Mouse (Mus musculus) heart, postnatal 0 days (tissue): ENCODE data around the gene Rfx4. TPM values are rescaled to one million over a fixed set of nuclear protein-coding genes. Genes with fewer than 3 reads are reported as not detected.

Experiments
- ATAC-seq: fragments of 200-750 bp; cut with Nextera tagmentation; 2 replicates; pipeline ENCODE4 v1.8.0; 2017; ENCODE audit warnings: low read depth, moderate number of reproducible peaks, moderate library complexity; ENCODE audit not compliant: insufficient read depth
- DNase-seq: peaks from one replicate; pipeline ENCODE4 v3.0.0-alpha.2; 2016; ENCODE audit warnings: low spot score
- H3K27ac ChIP-seq: fragments of 300-500 bp; sonication (generic); 2 replicates; pipeline ENCODE4 v1.5.1; 2014; ENCODE audit warnings: low read depth, mild to moderate bottlenecking
- H3K27me3 ChIP-seq: fragments of 300-500 bp; sonication (generic); 2 replicates; pipeline ENCODE4 v1.6.1; 2014; ENCODE audit warnings: low read length, mixed read lengths; ENCODE audit not compliant: control insufficient read depth, insufficient read depth
- H3K36me3 ChIP-seq: fragments of 300-500 bp; sonication (generic); replicated peaks from 2 replicates; pipeline ENCODE4 v1.6.1; 2014; ENCODE audit warnings: low read length, mixed read lengths; ENCODE audit not compliant: control insufficient read depth, insufficient read depth
- H3K4me1 ChIP-seq: fragments of 300-500 bp; sonication (generic); 2 replicates; pipeline ENCODE4 v1.6.1; 2014; ENCODE audit warnings: antibody characterized with exemption; ENCODE audit not compliant: control insufficient read depth, insufficient read depth
- H3K4me2 ChIP-seq: fragments of 300-500 bp; sonication (generic); 2 replicates; pipeline ENCODE4 v1.6.1; 2014; ENCODE audit warnings: low read depth, mild to moderate bottlenecking, low read length, moderate library complexity
- H3K4me3 ChIP-seq: fragments of 300-500 bp; sonication (generic); 2 replicates; pipeline ENCODE4 v1.5.1; 2014; ENCODE audit warnings: low read depth, low read length
- H3K9ac ChIP-seq: fragments of 300-500 bp; sonication (generic); replicated peaks from 2 replicates; pipeline ENCODE4 v1.6.1; 2014; ENCODE audit warnings: low read depth, low read length, mixed read lengths
- H3K9me3 ChIP-seq: fragments of 300-500 bp; sonication (generic); replicated peaks from 2 replicates; pipeline ENCODE4 v1.6.1; 2016; ENCODE audit warnings: low read length; ENCODE audit not compliant: control insufficient read depth
- CTCF ChIP-seq: IDR thresholded peaks from 2 replicates; pipeline ENCODE4 v1.5.1; 2016; ENCODE audit warnings: antibody characterized with exemption, control low read depth, low read depth
- EP300 ChIP-seq: IDR thresholded peaks from 2 replicates; pipeline ENCODE4 v1.6.1; 2016; ENCODE audit warnings: antibody characterized with exemption, low read depth
- WGBS: fragments of 180-500 bp; shearing (Covaris S2); extraction: QIAGEN DNeasy Blood & Tissue Kit; methylation state at CpG from one replicate; pipeline ENCODE4 v1.1.7; 2014; 5-methylcytosine and 5-hydroxymethylcytosine counted together
- polyA plus RNA-seq: library from polyadenylated mRNA; unstranded; fragments of >200 nt; fragmentation: Nextera tagmentation; extraction: Ambion mirVana; gene quantifications from 2 replicates; pipeline ENCODE4 v1.2.1, GENCODE M21; 2015
- total RNA-seq: library from RNA; depleted of rRNA; stranded (reverse); fragments of >200 nt; gene quantifications from 2 replicates; pipeline ENCODE4 v1.2.3, GENCODE M21; 2014; ENCODE audit warnings: low replicate concordance

Gene Rfx4
- total and polyA plus RNA-seq, 2 experiments from 2014 or later: not detected

DNA sequence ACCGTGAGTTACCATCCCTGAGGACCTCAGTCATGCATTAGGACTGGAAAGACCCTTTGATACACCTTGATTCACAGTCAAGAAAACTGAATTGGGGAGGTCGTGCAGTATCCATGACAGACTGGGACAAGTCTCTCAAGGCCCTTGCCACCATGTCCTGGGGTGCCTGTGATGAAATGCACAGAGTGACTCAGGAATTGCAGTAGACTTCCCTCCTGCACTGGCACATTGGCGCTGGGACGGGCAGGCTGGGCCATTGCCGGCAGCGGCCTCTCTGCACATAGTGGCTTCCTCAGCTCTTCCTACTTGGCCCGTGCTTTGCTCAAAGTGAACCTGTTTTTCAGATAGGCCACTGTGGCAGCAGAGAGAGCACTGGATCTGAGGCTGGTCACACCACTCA, 39.3 kb upstream of the Rfx4 start:
- Histone ChIP-seq H3K4me2 (no peak overlapping the region), H3K9me3 (no peaks in the 10 kb centered on the region), H3K27ac (no peak overlapping the region), H3K4me1 (0 out of 2 replicates have a peak, but pooled peaks cover 8% of the 10 kb centered on the region), H3K9ac (no peak overlapping the region), H3K27me3 (no peaks in the 10 kb centered on the region), H3K4me3 (no peak overlapping the region), H3K36me3 (peaks cover 46% of the 10 kb centered on the region)
- DNase-seq (no peak), ATAC-seq (no peak)
- WGBS: 92% methylated on average over 7 of the region's 7 CpGs
- TF ChIP-seq CTCF (no peak), EP300 (no peak)

DNA sequence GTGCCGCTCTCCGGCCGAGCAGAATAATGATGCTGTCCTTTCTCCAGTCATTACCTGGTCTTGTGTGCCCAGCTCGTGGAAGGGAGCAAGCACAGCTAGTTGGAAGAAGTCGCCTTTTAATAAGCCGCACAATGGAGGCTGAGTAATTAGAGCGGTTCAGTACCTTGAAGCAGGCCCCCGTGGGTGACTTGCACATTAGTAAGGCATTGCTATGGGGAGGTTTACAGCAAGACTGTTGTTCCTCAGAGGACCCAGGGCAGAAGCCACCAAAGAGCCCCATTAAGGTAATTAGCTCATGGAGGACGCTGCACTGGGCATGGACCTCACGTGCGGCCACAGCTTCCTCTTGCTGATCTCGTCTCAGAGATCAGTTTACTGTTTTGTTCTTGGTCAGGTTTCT, 33.2 kb upstream of the Rfx4 start:
- DNase-seq: no peak
- TF ChIP-seq CTCF (no peak), EP300 (no peak)
- ATAC-seq: no peak
- Histone ChIP-seq H3K36me3 (peaks cover 53% of the 10 kb centered on the region), H3K9ac (no peak overlapping the region), H3K9me3 (no peaks in the 10 kb centered on the region), H3K27me3 (no peaks in the 10 kb centered on the region), H3K4me1 (no peaks in the 10 kb centered on the region), H3K4me3 (no peak overlapping the region), H3K27ac (no peak overlapping the region), H3K4me2 (no peak overlapping the region)
- 85% methylated on average over 12 of the region's 12 CpGs for WGBS

DNA sequence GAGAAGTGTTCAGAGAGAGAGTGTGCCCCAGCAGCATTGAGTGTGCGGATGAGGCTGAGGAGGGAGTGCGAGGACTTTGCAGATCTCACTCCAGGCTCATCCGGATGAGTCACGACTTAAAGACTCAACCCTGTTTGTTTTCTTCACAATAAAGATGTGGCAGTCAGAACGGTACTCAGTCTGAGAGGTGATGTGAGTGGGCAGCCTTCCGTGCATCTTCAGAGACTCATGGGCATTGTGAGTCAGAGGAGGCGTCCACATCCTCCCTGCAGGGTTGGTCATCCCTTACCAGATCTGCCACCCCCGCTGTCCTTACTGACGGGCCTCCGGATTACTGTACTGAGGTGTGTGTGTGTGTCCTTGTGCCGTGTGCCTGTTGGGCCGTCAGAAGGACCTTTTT, 28.9 kb upstream of the Rfx4 start:
- no peak overlapping the region for H3K27ac ChIP-seq
- WGBS: 87% methylated on average over 12 of the region's 12 CpGs
- peaks cover 30% of the 10 kb centered on the region for H3K36me3 ChIP-seq
- no peak overlapping the region for H3K4me2 ChIP-seq
- H3K4me1 ChIP-seq: no peaks in the 10 kb centered on the region
- no peak for ATAC-seq
- no peak for DNase-seq
- no peak overlapping the region for H3K4me3 ChIP-seq
- no peak overlapping the region for H3K9ac ChIP-seq
- no peak for TF ChIP-seq CTCF
- H3K9me3 ChIP-seq: no peaks in the 10 kb centered on the region
- no peaks in the 10 kb centered on the region for H3K27me3 ChIP-seq

DNA sequence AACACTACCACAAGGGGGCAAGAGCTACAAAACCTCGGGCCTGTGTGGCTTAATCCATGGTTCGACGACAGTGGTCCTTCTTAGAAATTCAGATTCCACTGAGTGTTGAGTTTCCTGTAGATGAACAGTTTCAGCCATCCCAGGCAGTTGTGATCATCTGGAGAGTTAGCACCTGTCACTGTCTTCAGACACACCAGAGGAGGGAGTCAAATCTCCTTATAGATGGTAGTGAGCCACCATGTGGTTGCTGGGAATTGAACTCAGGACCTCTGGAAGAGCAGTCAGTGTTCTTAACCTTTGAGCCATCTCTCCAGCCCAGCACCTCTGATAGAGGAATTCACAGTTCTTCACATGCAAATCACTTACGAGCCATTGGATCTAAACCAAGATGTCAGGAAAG, 28.1 kb upstream of the Rfx4 start:
- peaks cover 30% of the 10 kb centered on the region for H3K36me3 ChIP-seq
- H3K4me3 ChIP-seq: no peak overlapping the region
- H3K4me1 ChIP-seq: no peaks in the 10 kb centered on the region
- no peak overlapping the region for H3K4me2 ChIP-seq
- no peak for DNase-seq
- H3K27ac ChIP-seq: no peak overlapping the region
- 75% methylated on average over 4 of the region's 4 CpGs for WGBS
- H3K9me3 ChIP-seq: no peaks in the 10 kb centered on the region
- H3K9ac ChIP-seq: no peak overlapping the region
- no peak for ATAC-seq
- TF ChIP-seq EP300 (no peak), CTCF (no peak)
- no peaks in the 10 kb centered on the region for H3K27me3 ChIP-seq

DNA sequence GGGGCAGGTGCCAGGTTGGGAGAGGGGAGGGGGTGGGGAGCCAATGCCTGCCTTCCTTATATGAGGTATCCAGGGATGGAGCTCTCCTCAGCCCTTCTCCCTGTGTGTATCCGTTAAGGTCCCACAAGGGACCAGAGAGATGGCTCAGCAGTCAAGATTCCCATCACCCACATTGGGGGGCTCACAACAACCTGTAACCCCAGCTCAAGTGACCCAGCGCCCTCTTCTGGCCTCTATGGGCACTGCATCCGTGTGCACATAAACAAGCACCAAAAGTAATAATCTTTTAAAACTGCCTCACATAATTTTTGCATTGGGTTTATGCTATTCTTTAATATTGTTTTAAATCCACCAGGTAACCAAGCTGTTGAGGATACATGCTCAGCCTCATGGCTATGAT, 25.8 kb upstream of the Rfx4 start:
- no peak for TF ChIP-seq EP300
- TF ChIP-seq CTCF: no peak
- DNase-seq (no peak), ATAC-seq (no peak)
- WGBS: 82% methylated on average over 3 of the region's 3 CpGs
- no peak overlapping the region for H3K4me3 ChIP-seq
- no peak overlapping the region for H3K9ac ChIP-seq
- H3K4me2 ChIP-seq: no peak overlapping the region
- no peaks in the 10 kb centered on the region for H3K4me1 ChIP-seq
- no peaks in the 10 kb centered on the region for H3K9me3 ChIP-seq
- peaks cover 23% of the 10 kb centered on the region for H3K36me3 ChIP-seq
- H3K27ac ChIP-seq: no peak overlapping the region
- no peaks in the 10 kb centered on the region for H3K27me3 ChIP-seq

DNA sequence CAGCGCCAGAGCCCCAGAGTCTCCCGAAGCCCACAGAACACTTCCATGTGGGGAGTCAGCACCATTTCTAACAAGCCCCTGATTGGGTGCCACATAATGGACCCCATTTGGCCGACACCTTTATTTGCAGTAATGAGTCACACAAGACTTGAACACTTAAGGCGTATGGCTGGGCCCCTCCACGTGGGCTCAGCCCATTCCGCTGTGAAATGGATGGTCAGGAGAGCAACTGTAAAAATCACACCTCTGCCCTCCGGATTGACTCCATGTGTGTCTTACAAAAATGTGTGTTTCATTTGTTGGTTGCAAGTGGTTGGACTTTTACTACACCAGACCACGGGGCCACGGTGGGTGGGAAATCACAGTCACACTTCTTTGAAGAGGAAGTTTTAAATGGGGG, 24.9 kb upstream of the Rfx4 start:
- Histone ChIP-seq H3K27ac (no peak overlapping the region), H3K36me3 (peaks cover 15% of the 10 kb centered on the region), H3K4me1 (no peaks in the 10 kb centered on the region), H3K4me2 (no peak overlapping the region), H3K9me3 (no peaks in the 10 kb centered on the region), H3K9ac (no peak overlapping the region), H3K4me3 (no peak overlapping the region), H3K27me3 (no peaks in the 10 kb centered on the region)
- TF ChIP-seq CTCF: no peak
- TF ChIP-seq EP300: no peak
- DNase-seq (no peak), ATAC-seq (no peak)
- WGBS: 81% methylated on average over 9 of the region's 9 CpGs
